Mouse (Mus musculus) kidney, postnatal 36 days (tissue): Measurements from ENCODE around the gene Dync1i1.
A peak's percentile ranks its signal among the peaks of the same experiment; 100 is the strongest.

Experiments used
- DNase-seq, 2 experiments: peaks; one replicate each; pipeline ENCODE4 v3.0.0; 2021 to 2022; ENCODE audit warnings: mixed read lengths in 2 of 2

The Dync1i1 gene

GRCm38 (mm10) chr6:5775461-5775860 is 50.0 kb downstream of the Dync1i1 start:
- no peak for DNase-seq

- DNase-seq = no peak
Measured at GRCm38 (mm10) chr6:5781752-5782151, 56.3 kb downstream of the Dync1i1 start.

- no peak for DNase-seq
Measured at GRCm38 (mm10) chr6:5783830-5784229, 58.4 kb downstream of the Dync1i1 start.

- DNase-seq = no peak
Measured at GRCm38 (mm10) chr6:5790607-5791006, 65.2 kb downstream of the Dync1i1 start.

GRCm38 (mm10) chr6:5794106-5794753 is 68.8 kb downstream of the Dync1i1 start:
- no peak for DNase-seq

- no peak for DNase-seq
Measured at GRCm38 (mm10) chr6:5795314-5795713, 69.9 kb downstream of the Dync1i1 start.

- peak in 1 of 2 experiments; percentile 43 for DNase-seq
Measured at GRCm38 (mm10) chr6:5802124-5802839, 76.8 kb downstream of the Dync1i1 start.

- DNase-seq = no peak
Measured at GRCm38 (mm10) chr6:5802840-5803491, 77.5 kb downstream of the Dync1i1 start.

GRCm38 (mm10) chr6:5808008-5808421 is 82.6 kb downstream of the Dync1i1 start:
- no peak for DNase-seq

GRCm38 (mm10) chr6:5812076-5812475 is 86.6 kb downstream of the Dync1i1 start:
- no peak for DNase-seq

GRCm38 (mm10) chr6:5819674-5820073 is 94.2 kb downstream of the Dync1i1 start:
- no peak for DNase-seq

GRCm38 (mm10) chr6:5825461-5825860 is 100.0 kb downstream of the Dync1i1 start:
- no peak for DNase-seq

- DNase-seq = peak in 1 of 2 experiments; percentile 8
Measured at GRCm38 (mm10) chr6:5827064-5827463, 101.6 kb downstream of the Dync1i1 start.

- no peak for DNase-seq
Measured at GRCm38 (mm10) chr6:5828409-5828974, 103.1 kb downstream of the Dync1i1 start.

GRCm38 (mm10) chr6:5829148-5829547 is 103.7 kb downstream of the Dync1i1 start:
- no peak for DNase-seq

GRCm38 (mm10) chr6:5830717-5831116 is 105.3 kb downstream of the Dync1i1 start:
- no peak for DNase-seq

- DNase-seq = no peak
Measured at GRCm38 (mm10) chr6:5831233-5831632, 105.8 kb downstream of the Dync1i1 start.

- DNase-seq = no peak
Measured at GRCm38 (mm10) chr6:5832838-5833237, 107.4 kb downstream of the Dync1i1 start.

- no peak for DNase-seq
Measured at GRCm38 (mm10) chr6:5842466-5842865, 117.0 kb downstream of the Dync1i1 start.

- no peak for DNase-seq
Measured at GRCm38 (mm10) chr6:5846154-5846553, 120.7 kb downstream of the Dync1i1 start.

- DNase-seq = no peak
Measured at GRCm38 (mm10) chr6:5854048-5854836, 128.8 kb downstream of the Dync1i1 start.

GRCm38 (mm10) chr6:5855526-5855925 is 130.1 kb downstream of the Dync1i1 start:
- DNase-seq = no peak

- peak; percentile 9 to 76 for DNase-seq
Measured at GRCm38 (mm10) chr6:5858371-5858770, 132.9 kb downstream of the Dync1i1 start.
